Mouse (Mus musculus): ENCODE measurements around the gene Gm3115.
"Not testable (repeated sequence)": the region's sequence is repeated elsewhere in the genome, so short reads cannot be mapped to it uniquely, and the experiment has no call there.

Gene Gm3115

DNA sequence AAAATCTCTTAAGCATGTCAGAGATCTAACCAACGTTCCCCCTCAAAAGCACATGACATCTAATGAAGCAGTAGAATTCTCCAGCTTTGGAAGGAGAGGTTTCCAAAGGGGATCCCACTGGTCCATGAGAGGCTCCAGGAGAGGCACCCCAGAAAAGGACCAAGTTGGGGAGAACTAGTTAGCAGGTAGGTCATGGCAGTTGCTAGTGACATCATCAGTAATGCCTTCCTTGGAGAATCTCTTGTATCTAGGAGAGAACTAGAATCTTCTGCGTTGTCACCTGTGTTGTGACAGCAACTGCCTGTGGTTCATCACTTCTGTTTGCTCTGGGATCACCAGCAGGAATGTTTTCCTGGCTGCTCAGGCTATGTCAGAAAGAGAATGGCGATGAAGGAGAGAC lies at the start of gene Gm3115:
Gene Gm3115 (plus strand): TSS at position 301 of the 400 bp plus-strand sequence.
- DNase-seq = not testable (repeated sequence)

DNA sequence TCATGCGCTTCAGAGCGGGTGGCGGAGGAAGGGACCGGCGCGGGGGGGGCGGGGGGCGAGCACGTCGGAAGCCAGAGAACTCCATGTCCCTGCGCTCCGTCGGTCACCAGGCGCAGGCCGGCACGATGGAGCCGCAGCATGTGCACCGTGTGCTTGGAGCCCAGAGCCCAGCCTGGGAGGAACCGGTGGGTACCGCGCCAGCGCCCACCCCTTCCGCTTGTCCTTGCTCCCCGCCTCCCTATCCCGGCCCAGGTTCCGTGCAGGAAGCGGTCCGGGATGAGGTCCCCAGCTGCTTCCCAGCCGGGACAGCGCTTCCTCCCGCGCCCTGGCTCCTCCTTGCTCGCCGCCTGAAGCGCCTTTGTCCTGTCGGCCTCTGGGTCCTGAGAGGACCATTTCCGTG lies 26.5 kb downstream of the Gm3115 start, which contains the start of gene Gm8108:
Gene Gm8108 (plus strand): TSS at position 101 of the 400 bp plus-strand sequence.
- peak; percentile 0 for DNase-seq

DNA sequence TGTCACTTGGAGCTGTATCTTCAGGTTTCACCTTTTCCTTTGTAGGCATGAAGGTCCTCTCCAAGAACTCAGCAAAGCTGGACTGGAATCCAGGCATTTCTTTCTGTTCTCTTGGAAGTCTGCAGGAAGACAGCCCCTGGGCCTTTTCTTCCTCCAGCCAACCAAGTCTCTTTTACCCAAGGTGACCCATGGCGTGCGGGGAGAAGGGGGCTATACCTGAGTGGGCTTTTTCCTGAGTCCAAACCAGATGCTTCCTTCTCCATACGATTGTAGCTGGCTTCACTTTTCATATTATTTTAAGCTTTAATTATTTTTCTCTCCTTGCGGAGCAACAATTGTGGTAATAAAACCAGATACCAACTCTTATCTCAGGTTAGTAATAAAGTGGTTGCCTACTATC lies 57.7 kb downstream of the Gm3115 start:
- DNase-seq = not testable (repeated sequence)
